Mouse (Mus musculus) liver, embryonic 14.5 days (tissue): ENCODE measurements around the gene Myo18b. TPM values are rescaled to one million over a fixed set of nuclear protein-coding genes. Genes with fewer than 3 reads are reported as not detected.

Experiments used
- ATAC-seq: fragments of 200-750 bp; cut with Nextera tagmentation; 2 replicates; pipeline ENCODE4 v1.8.0; 2017; ENCODE audit warnings: moderate number of reproducible peaks, mild to moderate bottlenecking, moderate library complexity; ENCODE audit not compliant: insufficient read depth
- DNase-seq, 3 experiments: peaks; one replicate each; pipeline ENCODE4 v3.0.0-alpha.2; 2012 to 2013; ENCODE audit warnings: low read depth in 3 of 3, low spot score in 3 of 3
- H3K27ac ChIP-seq: fragments of 300-500 bp; sonication (generic); 2 replicates; pipeline ENCODE4 v1.5.1; 2014; ENCODE audit warnings: moderate library complexity, mild to moderate bottlenecking, control low read depth, inconsistent platforms
- H3K27me3 ChIP-seq: fragments of 300-500 bp; sonication (generic); 2 replicates; pipeline ENCODE4 v1.6.1; 2014; ENCODE audit warnings: mild to moderate bottlenecking, low read length, moderate library complexity; ENCODE audit not compliant: control insufficient read depth, insufficient read depth
- H3K36me3 ChIP-seq: fragments of 300-500 bp; sonication (generic); replicated peaks from 2 replicates; pipeline ENCODE4 v1.6.1; 2014; ENCODE audit warnings: low read depth; ENCODE audit not compliant: control insufficient read depth, insufficient read depth
- H3K4me1 ChIP-seq, 2 experiments: fragments of 200-500 bp in 1 of 2; fragments of 300-500 bp in 1 of 2; sonication (generic) in 1 of 2; replicated peaks; 2 replicates each; pipeline ENCODE4 v1.6.1; 2012 to 2014; ENCODE audit warnings: antibody characterized with exemption in 1 of 2, inconsistent platforms in 1 of 2, low read length in 1 of 2; ENCODE audit not compliant: control insufficient read depth in 2 of 2, insufficient read depth in 2 of 2
- H3K4me2 ChIP-seq: fragments of 300-500 bp; sonication (generic); 2 replicates; pipeline ENCODE4 v1.6.1; 2014; ENCODE audit warnings: low read depth, mild to moderate bottlenecking, control low read depth, moderate library complexity
- H3K4me3 ChIP-seq, 2 experiments: fragments of 200-500 bp in 1 of 2; fragments of 300-500 bp in 1 of 2; sonication (generic) in 1 of 2; 2 replicates each; pipeline ENCODE4 v1.5.1; 2012 to 2014; ENCODE audit warnings: low read depth in 2 of 2, low read length in 2 of 2, mild to moderate bottlenecking in 2 of 2, control low read depth in 1 of 2, inconsistent platforms in 1 of 2, moderate library complexity in 1 of 2; ENCODE audit not compliant: insufficient read depth in 1 of 2
- H3K9ac ChIP-seq: fragments of 300-500 bp; sonication (generic); replicated peaks from 2 replicates; pipeline ENCODE4 v1.6.1; 2014; ENCODE audit warnings: mild to moderate bottlenecking, control low read depth, moderate library complexity
- H3K9me3 ChIP-seq: fragments of 300-500 bp; sonication (generic); 2 replicates; pipeline ENCODE4 v1.6.1; 2016; ENCODE audit warnings: low read length, mixed read lengths; ENCODE audit not compliant: control insufficient read depth
- CTCF ChIP-seq: IDR thresholded peaks from 2 replicates; pipeline ENCODE4 v1.5.1; 2016; ENCODE audit warnings: antibody characterized with exemption, low read depth, control low read depth
- EP300 ChIP-seq: IDR thresholded peaks from 2 replicates; pipeline ENCODE4 v1.6.1; 2016; ENCODE audit warnings: antibody characterized with exemption, low read depth
- WGBS: fragments of 180-500 bp; shearing (Covaris S2); extraction: QIAGEN DNeasy Blood & Tissue Kit; methylation state at CpG from one replicate; pipeline ENCODE4 v1.1.7; 2014; ENCODE audit not compliant: insufficient replicate concordance; 5-methylcytosine and 5-hydroxymethylcytosine counted together
- polyA plus RNA-seq, 2 experiments: library from polyadenylated mRNA; depleted of rRNA in 1 of 2; stranded (reverse) in 1 of 2; unstranded in 1 of 2; fragments of >200 nt; fragmentation: Nextera tagmentation in 1 of 2; extraction: Ambion mirVana in 1 of 2; gene quantifications; 2 replicates each; pipeline versions ENCODE4 v1.2.1 to v1.2.3; 2012 to 2014

Myo18b gene
- polyA plus RNA-seq, 2 experiments = 0.02 TPM; not detected in 1

DNA sequence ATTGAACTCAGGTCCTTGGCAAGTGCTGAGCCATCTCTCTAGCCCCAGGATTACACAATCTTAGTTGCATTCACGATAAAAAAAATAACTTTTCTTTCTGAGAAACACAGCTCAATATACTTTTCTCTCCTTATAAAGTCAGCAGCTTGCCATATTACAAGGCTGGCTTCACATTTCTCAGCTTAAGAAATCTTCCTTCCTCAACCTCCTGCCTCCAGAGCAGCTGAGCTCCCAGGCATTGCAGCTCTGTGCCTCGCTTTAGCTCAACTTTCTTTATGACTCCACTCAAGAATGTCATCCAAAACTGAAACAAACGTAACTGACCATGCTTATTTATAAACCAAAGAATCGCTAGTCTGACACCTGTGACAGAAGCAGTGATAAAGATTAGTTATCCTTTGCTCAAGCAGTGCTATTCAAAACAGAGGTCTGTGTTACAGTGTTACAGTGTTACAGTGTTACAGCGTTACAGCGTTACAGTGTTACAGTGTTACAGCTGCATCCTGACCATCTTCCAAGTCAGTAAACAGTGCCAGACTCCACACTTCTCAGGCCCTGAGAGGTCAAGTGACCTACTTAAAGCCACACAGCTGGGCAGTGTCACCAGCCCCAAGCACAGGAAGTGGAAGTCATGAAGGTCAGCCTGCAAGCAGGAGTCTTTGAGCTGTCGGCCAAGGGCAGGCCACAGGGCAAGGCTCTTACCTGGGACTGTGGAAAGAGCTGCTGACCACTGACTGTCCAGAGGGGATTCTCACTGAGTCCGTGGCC, 181.3 kb downstream of the Myo18b start:
- 53% methylated on average over 8 of the region's 8 CpGs for WGBS
- ATAC-seq = no peak

DNA sequence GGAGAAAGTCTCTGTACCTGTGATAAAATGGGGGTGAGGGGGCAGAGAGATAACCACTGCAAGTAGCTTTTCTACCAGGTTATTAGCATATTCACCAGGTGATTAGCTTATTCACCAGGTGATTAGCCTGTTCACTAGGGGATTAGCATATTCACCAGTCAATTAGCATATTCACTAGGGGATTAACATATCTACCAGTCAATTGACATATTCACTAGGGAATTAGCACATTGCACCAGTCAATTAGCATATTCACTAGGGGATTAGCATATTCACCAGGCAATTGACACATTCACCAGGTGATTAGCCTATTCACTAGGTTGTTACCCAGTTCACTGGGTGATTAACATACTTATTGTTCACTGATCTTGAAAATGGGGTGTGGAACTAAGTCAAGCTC, 186.3 kb downstream of the Myo18b start:
- Histone ChIP-seq H3K4me1 (no peaks in the 10 kb centered on the region), H3K4me3 (no peak overlapping the region), H3K27me3 (no peaks in the 10 kb centered on the region), H3K36me3 (no peaks in the 10 kb centered on the region), H3K27ac (no peak overlapping the region), H3K9me3 (no peaks in the 10 kb centered on the region), H3K9ac (no peak overlapping the region), H3K4me2 (no peak overlapping the region)
- ATAC-seq = no peak
- DNase-seq = no peak
- TF ChIP-seq EP300 (no peak), CTCF (no peak)

More for the DNA sequence above, 181.3 kb downstream of the Myo18b start:
- DNase-seq = no peak
- H3K4me1 ChIP-seq = no peaks in the 10 kb centered on the region
- H3K4me2 ChIP-seq = no peak overlapping the region
- H3K27me3 ChIP-seq = no peaks in the 10 kb centered on the region
- H3K27ac ChIP-seq = no peak overlapping the region
- TF ChIP-seq CTCF (no peak), EP300 (no peak)
- no peaks in the 10 kb centered on the region for H3K9me3 ChIP-seq
- H3K4me3 ChIP-seq = no peak overlapping the region
- H3K36me3 ChIP-seq = no peaks in the 10 kb centered on the region
- no peak overlapping the region for H3K9ac ChIP-seq

DNA sequence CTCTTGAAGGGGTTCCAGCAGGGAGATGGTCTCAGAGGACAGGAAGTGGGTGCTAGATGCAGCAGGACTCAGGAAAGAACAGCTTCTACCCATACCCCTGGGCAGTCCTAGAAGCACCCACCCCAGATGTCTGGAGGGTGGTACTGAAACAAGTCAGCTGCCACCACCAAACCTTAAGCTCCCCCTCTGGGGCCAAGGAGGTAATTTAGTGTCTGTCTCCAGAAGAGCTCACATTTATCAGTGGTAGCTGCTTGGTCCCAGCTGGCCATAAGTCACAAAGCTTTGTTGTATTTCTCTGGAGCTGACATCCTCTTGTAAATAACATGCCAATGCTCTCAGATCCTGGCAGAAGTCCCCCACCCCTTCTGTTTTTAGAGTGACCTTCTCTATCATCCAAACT, 187.7 kb downstream of the Myo18b start:
- Histone ChIP-seq H3K9ac (no peak overlapping the region), H3K9me3 (no peaks in the 10 kb centered on the region), H3K36me3 (no peaks in the 10 kb centered on the region), H3K27ac (no peak overlapping the region), H3K4me3 (no peak overlapping the region), H3K4me1 (no peaks in the 10 kb centered on the region), H3K4me2 (no peak overlapping the region), H3K27me3 (no peaks in the 10 kb centered on the region)
- ATAC-seq = no peak
- TF ChIP-seq CTCF (no peak), EP300 (no peak)
- DNase-seq = no peak

DNA sequence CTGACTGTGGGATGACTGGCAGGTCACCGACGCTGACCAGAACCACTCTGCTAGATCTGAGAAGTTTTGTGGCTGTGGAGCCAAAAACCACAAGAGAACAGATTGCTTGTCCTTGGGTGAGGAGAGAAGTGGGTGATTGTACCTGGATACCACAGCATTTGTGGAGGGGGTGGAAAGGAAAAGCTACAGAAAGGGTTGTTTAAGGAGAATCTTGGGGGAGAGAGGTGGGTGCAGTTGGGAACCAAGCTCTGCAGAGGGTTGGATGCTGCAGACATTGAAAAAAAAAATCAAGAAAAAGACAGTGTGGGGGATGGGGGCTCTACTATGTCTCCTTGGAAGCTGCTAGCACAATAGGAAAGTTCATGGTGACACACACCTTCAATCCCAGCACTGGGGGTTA, 188.7 kb downstream of the Myo18b start:
- DNase-seq (no peak), ATAC-seq (no peak)
- H3K27ac ChIP-seq = no peak overlapping the region
- no peak overlapping the region for H3K9ac ChIP-seq
- no peaks in the 10 kb centered on the region for H3K36me3 ChIP-seq
- no peak overlapping the region for H3K4me3 ChIP-seq
- H3K4me2 ChIP-seq = no peak overlapping the region
- H3K4me1 ChIP-seq = no peaks in the 10 kb centered on the region
- no peaks in the 10 kb centered on the region for H3K9me3 ChIP-seq
- no peak for TF ChIP-seq CTCF
- no peak for TF ChIP-seq EP300
- H3K27me3 ChIP-seq = no peaks in the 10 kb centered on the region
- 62% methylated on average over 2 of the region's 2 CpGs for WGBS

DNA sequence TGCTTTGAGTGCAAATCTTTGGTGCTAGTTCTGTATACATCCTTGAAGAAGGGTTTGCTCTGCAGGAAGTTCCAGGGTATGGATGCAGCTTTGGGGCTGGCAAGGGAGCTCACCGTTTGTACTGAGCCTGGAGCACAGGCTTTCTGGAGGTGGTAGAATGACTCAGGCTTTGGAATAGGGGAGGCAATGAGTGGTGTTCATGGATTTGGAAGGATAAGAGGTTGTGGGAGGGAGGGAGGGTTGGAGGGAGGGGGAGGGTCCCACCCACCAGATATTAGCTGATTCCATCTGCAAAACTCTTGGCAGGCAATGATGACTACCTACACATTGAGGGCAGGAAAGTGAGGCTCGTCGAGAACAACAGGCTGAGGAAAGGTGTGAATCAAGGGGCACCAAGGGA, 195.4 kb downstream of the Myo18b start:
- Histone ChIP-seq H3K4me2 (no peak overlapping the region), H3K9ac (no peak overlapping the region), H3K9me3 (no peaks in the 10 kb centered on the region), H3K4me1 (no peaks in the 10 kb centered on the region), H3K4me3 (no peak overlapping the region), H3K36me3 (no peaks in the 10 kb centered on the region), H3K27ac (no peak overlapping the region), H3K27me3 (no peaks in the 10 kb centered on the region)
- no peak for ATAC-seq
- TF ChIP-seq CTCF (no peak), EP300 (no peak)
- DNase-seq = no peak
- WGBS = 37% methylated on average over 3 of the region's 3 CpGs
